Mouse (Mus musculus): ENCODE measurements around the gene Ermp1.

- TF ChIP-seq CTCF (IDR thresholded peaks at IDR 0.05) (no peak), POLR2A (IDR thresholded peaks at IDR 0.05; ENCODE audit: insufficient read depth, low read depth, low read length) (no peak)
Observed at GRCm38 (mm10) chr19:29612102-29612501, 36.1 kb downstream of the Ermp1 start.

Measured in heart, adult 2 months (tissue).